Comparison of ENCODE assay signal across 26 mouse cellular contexts in genomic region chr7:82465437-82465836, GRCm38 (mm10).
DNase-seq lines count a peak whose midpoint lies in the region; ATAC-seq and TF ChIP-seq lines count a peak whose summit lies in the region.
"Had no signal": no experiment of that assay in that cellular context is flagged by ENCODE, and none has a peak within 500 bp of the region (broad histone marks: within the 10 kb centered on the region; RNA-seq: fewer than 3 reads in every experiment).

No protein-coding gene starts in this region.

- intact Hi-C loops in heart, adult 2 months (cut with DNase I), result no loop called here

- no peak overlapping the region for H3K9ac ChIP-seq in heart, adult 2 months (ENCODE audit: low read depth, low read length)
- H3K9ac ChIP-seq in heart, embryonic 12.5 days, result no peak overlapping the region
- no peak overlapping the region for H3K9ac ChIP-seq in lung, postnatal 0 days (replicated peaks; ENCODE audit: low read depth)
- H3K9ac ChIP-seq: forebrain, postnatal 0 days; heart, embryonic 15.5 days; hindbrain, embryonic 13.5 days; limb, embryonic 13.5 days; liver, embryonic 12.5 days; midbrain, embryonic 12.5 days had no signal

- peak; percentile 40 for TF ChIP-seq CTCF in heart, adult 2 months (IDR thresholded peaks at IDR 0.05)
- TF ChIP-seq CTCF in lung, postnatal 0 days (IDR thresholded peaks at IDR 0.05), result peak; percentile 51
- no peak for TF ChIP-seq CTCF in C2C12 (IDR thresholded peaks at IDR 0.05; ENCODE audit: control insufficient read depth, insufficient read depth, insufficient read length)

- H3K36me3 ChIP-seq in heart, adult 2 months (ENCODE audit: control insufficient read depth, insufficient read depth, low read length), result no peaks in the 10 kb centered on the region
- no peaks in the 10 kb centered on the region for H3K36me3 ChIP-seq in heart, embryonic 12.5 days
- H3K36me3 ChIP-seq in lung, postnatal 0 days (ENCODE audit: insufficient read depth, low read length), result no peaks in the 10 kb centered on the region
- no peaks in the 10 kb centered on the region for H3K36me3 ChIP-seq in C2C12 (ENCODE audit: control insufficient read depth, insufficient read depth)
- H3K36me3 ChIP-seq: heart, embryonic 15.5 days; hindbrain, embryonic 13.5 days; limb, embryonic 13.5 days; liver, embryonic 12.5 days; midbrain, embryonic 12.5 days had no signal

- H3K4me3 ChIP-seq in heart, adult 2 months, result no peak overlapping the region
- H3K4me3 ChIP-seq in heart, embryonic 12.5 days, result no peak overlapping the region
- no peak overlapping the region for H3K4me3 ChIP-seq in lung, postnatal 0 days (ENCODE audit: low read depth, low read length)
- H3K4me3 ChIP-seq in C2C12 (ENCODE audit: insufficient read depth, poor library complexity, severe bottlenecking), result no peak overlapping the region
- H3K4me3 ChIP-seq: heart, embryonic 15.5 days; hindbrain, embryonic 13.5 days; limb, embryonic 13.5 days; liver, embryonic 12.5 days; midbrain, embryonic 12.5 days had no signal

- DNase-seq in heart, adult 2 months, result no peak
- no peak for DNase-seq in lung, postnatal 0 days (ENCODE audit: low spot score)
- no peak for DNase-seq in lung, adult 18-20 months
- DNase-seq in R1 (ENCODE audit: low read depth, low spot score), result peak; percentile 7
- no peak for DNase-seq in adrenal gland, postnatal 36 days
- DNase-seq in T-cell, adult 2 months (ENCODE audit: low spot score), result no peak
- DNase-seq: adrenal gland, postnatal 10 days; B cell, adult 2 months; cerebellum, adult 8-10 months; cerebellum, postnatal 36 days; embryo, embryonic 11 days; forebrain, postnatal 0 days; gastrocnemius, postnatal 36 days; heart, postnatal 36 days; kidney, adult 8-10 months; kidney, postnatal 25 days; lung, postnatal 10 days; thymus, postnatal 36 days had no signal

- no peaks in the 10 kb centered on the region for H3K79me3 ChIP-seq in C2C12 (ENCODE audit: low read depth)

- H3K27ac ChIP-seq in heart, adult 2 months, result no peak overlapping the region
- H3K27ac ChIP-seq in heart, embryonic 12.5 days (ENCODE audit: poor library complexity, severe bottlenecking), result no peak overlapping the region
- H3K27ac ChIP-seq in lung, postnatal 0 days (ENCODE audit: low read length), result no peak overlapping the region
- H3K27ac ChIP-seq: heart, embryonic 15.5 days; hindbrain, embryonic 13.5 days; limb, embryonic 13.5 days; liver, embryonic 12.5 days; midbrain, embryonic 12.5 days had no signal

- ATAC-seq in heart, embryonic 12.5 days (ENCODE audit: insufficient number of reproducible peaks, low FRiP score), result no peak
- ATAC-seq in lung, postnatal 0 days, result no peak
- ATAC-seq: forebrain, postnatal 0 days; inflammation-experienced regulatory T-cells, adult 6 months; liver, embryonic 12.5 days had no signal

- TF ChIP-seq POLR2A in heart, adult 2 months (IDR thresholded peaks at IDR 0.05; ENCODE audit: insufficient read depth, low read depth, low read length), result no peak

- TF ChIP-seq EP300 in heart, adult 2 months (IDR thresholded peaks at IDR 0.05; ENCODE audit: insufficient read depth, low read depth, low read length), result no peak
- TF ChIP-seq EP300 in lung, postnatal 0 days (IDR thresholded peaks at IDR 0.05), result no peak

- H3K9me3 ChIP-seq in heart, embryonic 12.5 days (replicated peaks), result no peaks in the 10 kb centered on the region
- no peaks in the 10 kb centered on the region for H3K9me3 ChIP-seq in lung, postnatal 0 days (ENCODE audit: low read length)
- H3K9me3 ChIP-seq: heart, embryonic 15.5 days; hindbrain, embryonic 13.5 days; limb, embryonic 13.5 days; liver, embryonic 12.5 days; midbrain, embryonic 12.5 days had no signal

- H3ac ChIP-seq in C2C12 (ENCODE audit: control insufficient read depth, insufficient read length, low read depth), result no peak overlapping the region

- H3K4me2 ChIP-seq in heart, embryonic 12.5 days, result no peak overlapping the region
- no peak overlapping the region for H3K4me2 ChIP-seq in lung, postnatal 0 days (replicated peaks; ENCODE audit: low read depth, low read length)
- H3K4me2 ChIP-seq: heart, embryonic 15.5 days; hindbrain, embryonic 13.5 days; limb, embryonic 13.5 days; liver, embryonic 12.5 days; midbrain, embryonic 12.5 days had no signal

- H3K79me2 ChIP-seq in heart, adult 2 months (replicated peaks; ENCODE audit: control insufficient read depth, insufficient read depth, low read length), result no peaks in the 10 kb centered on the region
- no peaks in the 10 kb centered on the region for H3K79me2 ChIP-seq in C2C12 (ENCODE audit: control insufficient read depth, insufficient read depth)

- H3K4me1 ChIP-seq in heart, adult 2 months (ENCODE audit: control insufficient read depth, insufficient read depth, low read length), result no peaks in the 10 kb centered on the region
- no peaks in the 10 kb centered on the region for H3K4me1 ChIP-seq in heart, embryonic 12.5 days (replicated peaks)
- H3K4me1 ChIP-seq in lung, postnatal 0 days (ENCODE audit: insufficient read depth, low read depth, low read length), result no peaks in the 10 kb centered on the region
- H3K4me1 ChIP-seq: hindbrain, embryonic 13.5 days; liver, embryonic 12.5 days; midbrain, embryonic 12.5 days had no signal

- WGBS in heart, adult 2 months, result 74% methylated on average over 6 of the region's 6 CpGs
- WGBS in heart, embryonic 12.5 days, result 69% methylated on average over 6 of the region's 6 CpGs
- 61% methylated on average over 6 of the region's 6 CpGs for WGBS in lung, postnatal 0 days

- no peaks in the 10 kb centered on the region for H3K27me3 ChIP-seq in heart, adult 2 months (ENCODE audit: control insufficient read depth, insufficient read depth, low read length)
- H3K27me3 ChIP-seq in heart, embryonic 12.5 days (replicated peaks), result no peaks in the 10 kb centered on the region
- H3K27me3 ChIP-seq in lung, postnatal 0 days (replicated peaks; ENCODE audit: insufficient read depth, low read length), result no peaks in the 10 kb centered on the region
- H3K27me3 ChIP-seq in C2C12 (ENCODE audit: control insufficient read depth, insufficient read depth, insufficient read length), result no peaks in the 10 kb centered on the region
- H3K27me3 ChIP-seq: heart, embryonic 15.5 days; hindbrain, embryonic 13.5 days; limb, embryonic 13.5 days; liver, embryonic 12.5 days; midbrain, embryonic 12.5 days had no signal

TF ChIP-seq in C2C12, 6 proteins besides CTCF, POLR2A, EP300 and RAD21:
- TF ChIP-seq MYOD1 (IDR thresholded peaks at IDR 0.05; ENCODE audit: control insufficient read depth, insufficient read length, low read depth), result peak; percentile 44
- no peak for TF ChIP-seq MAX (IDR thresholded peaks at IDR 0.05)
TF ChIP-seq in C2C12: peak in this region for 1.
